Mouse (Mus musculus): ENCODE measurements around the gene Dpm2.

Gene Dpm2

DNA sequence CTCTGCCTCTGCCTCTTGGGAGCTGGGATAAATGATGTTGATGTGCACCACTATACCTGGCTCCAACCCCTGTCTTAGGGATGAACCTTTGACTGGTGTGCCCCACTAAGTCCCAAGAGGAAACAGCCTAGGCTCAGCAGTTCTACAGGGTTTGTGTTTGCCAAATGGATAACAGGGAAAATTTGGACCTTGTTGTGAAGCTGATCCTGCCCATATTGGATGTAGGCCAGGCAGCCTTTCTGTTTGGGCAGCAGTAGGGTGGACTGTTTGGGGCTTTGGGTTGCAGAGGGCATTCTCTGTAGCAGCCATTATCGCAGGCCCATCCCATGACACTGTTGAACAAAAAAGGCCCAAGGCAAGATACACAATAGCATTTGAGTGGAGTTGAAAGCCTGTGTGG lies 23.7 kb upstream of the Dpm2 start:
- no peak for DNase-seq (ENCODE audit: extremely low read depth, low read depth, low spot score)

DNA sequence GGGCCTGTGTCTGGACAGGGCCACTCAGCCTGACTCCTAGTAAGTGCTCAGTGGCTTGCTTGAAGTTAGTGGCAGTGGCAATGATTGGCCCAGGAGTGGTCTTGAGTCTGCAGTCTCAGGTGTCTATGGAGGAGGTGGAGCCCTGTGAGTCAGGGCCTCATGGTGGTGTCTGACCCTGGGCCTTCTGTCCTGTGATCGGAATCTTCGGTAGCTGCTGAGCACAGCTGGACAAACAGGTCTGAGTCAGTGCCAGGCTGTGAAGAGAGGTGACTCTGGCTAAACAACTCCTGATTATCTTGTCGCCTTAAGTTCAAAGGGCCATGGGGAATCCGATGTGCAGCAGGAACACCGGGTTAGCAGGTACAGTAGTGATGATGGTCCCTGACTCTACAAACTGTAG lies 23.3 kb upstream of the Dpm2 start:
- DNase-seq (ENCODE audit: extremely low read depth, low read depth, low spot score), result no peak

DNA sequence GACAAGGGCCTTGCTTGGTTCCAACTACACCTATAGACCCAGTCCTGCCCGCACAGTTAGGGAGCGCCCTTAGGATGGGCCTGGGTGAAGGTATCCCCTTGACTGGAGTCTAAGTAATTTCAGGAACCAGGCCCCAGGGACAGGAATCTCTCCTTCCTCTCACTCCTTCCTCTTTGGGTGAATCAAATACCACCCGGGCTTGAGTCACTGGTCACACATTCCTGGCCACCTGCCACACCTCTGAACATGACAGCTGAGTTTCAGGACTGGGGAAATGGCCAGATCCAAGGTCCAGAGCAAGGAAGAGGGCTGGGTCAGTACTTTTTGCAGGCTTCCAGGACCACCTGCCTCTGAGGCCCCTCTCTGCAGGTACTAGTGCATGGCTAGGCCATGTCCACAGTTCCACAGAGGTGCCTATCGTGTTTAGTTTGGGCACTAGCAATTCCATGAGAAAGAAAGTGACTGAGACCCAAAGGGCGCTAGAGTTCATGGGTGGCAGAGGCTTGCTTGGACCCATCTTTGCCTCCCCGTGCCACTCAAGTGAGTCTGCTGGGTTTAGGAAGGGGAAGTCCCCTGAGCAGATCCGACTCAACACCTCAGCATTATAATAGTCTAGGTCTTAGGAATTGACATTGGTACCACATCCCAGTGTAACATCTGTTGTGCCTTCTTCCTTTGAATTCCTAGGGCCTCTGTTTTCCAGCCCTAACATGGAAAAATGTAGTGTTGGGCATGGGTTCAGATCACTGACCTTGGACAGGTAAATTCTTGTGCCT lies 22.5 kb upstream of the Dpm2 start:
- no peak for DNase-seq (ENCODE audit: extremely low read depth, low read depth, low spot score)

DNA sequence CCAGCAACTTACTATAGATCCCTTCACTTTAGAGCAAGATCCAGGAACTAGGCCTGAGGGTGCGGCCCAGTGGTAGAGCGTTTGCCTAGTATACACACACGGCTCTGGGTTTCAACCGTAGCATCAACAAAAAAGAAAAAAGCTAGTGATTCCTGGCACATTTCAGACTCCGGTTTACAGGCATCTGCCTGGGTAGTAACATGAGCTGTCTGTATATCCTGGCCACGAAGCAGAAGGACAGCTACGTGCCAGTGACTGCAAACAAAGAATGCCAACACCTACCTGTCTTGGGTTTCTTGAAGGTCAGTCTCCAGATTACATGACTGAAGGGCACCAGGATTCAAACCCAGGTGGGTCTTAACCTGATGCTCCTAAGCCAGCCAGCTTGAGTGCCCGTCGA lies 21.5 kb upstream of the Dpm2 start:
- no peak for DNase-seq (ENCODE audit: extremely low read depth, low read depth, low spot score)

DNA sequence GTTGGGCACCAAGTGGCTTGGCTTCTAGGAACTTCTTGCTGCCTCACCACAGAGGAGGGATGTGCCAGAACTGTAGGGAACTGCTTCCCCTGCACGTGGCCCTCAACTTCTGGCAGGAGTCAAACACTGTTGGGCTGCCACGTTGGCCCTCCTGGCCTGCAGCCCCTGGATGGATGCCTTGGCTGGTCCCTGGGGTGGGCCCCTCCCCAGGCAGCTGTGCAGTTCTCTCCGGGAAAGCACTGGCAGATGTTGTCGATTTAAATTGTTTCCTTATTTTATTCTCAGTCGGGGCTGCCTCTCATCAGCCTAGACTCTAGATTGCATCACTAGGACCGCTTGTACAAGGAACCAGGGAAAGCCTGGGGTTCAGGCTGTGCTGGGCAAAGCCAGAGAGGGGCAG lies 20.9 kb upstream of the Dpm2 start:
- no peak for DNase-seq (ENCODE audit: extremely low read depth, low read depth, low spot score)

DNA sequence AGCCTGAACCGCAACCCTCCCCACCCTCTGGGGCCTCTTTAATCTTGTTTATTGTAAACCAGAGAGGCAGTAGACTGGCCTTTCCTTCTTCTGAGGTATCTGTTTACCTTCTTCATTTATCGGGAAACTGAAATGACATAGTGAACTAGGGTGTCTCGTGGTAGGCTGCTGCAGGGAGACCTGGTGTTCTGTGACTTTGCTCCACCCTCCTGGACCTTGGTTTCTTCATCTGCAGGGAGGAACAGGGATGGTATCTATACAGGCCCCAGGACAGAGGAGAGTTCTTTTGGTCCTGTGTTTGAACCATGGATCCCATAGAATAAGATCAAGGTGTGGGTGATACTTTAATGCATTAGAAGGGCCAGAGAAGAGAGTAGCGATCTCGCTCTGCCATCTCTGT lies 19.4 kb upstream of the Dpm2 start:
- DNase-seq (ENCODE audit: extremely low read depth, low read depth, low spot score), result no peak

DNA sequence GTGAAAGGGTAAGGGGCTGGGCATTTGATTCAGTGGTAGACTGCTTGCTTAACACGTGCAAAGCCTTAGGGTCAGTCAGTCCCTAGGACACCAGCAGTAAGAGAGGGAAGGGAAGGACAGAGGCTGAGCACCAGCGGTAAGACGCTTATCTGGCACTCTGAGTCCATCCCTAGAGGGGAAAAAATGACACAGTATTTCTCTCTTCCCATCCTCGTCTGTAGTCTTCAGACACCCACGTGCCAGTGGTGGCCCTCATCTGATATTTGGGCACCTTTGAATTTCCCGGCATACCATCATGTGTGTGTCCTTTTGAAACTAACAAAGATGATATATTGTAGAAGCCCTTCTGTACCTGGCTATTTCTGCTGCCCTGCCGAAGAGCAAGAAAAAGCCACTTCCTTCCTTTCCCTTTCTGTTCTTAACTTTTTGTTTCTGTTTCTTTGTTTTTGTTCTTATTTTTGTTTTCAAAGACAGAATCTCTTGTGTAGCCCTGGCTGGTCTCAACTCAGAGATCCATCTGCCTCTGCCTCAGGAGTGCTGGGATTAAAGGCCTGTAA lies 17.0 kb upstream of the Dpm2 start:
- no peak for DNase-seq (ENCODE audit: extremely low read depth, low read depth, low spot score)

DNA sequence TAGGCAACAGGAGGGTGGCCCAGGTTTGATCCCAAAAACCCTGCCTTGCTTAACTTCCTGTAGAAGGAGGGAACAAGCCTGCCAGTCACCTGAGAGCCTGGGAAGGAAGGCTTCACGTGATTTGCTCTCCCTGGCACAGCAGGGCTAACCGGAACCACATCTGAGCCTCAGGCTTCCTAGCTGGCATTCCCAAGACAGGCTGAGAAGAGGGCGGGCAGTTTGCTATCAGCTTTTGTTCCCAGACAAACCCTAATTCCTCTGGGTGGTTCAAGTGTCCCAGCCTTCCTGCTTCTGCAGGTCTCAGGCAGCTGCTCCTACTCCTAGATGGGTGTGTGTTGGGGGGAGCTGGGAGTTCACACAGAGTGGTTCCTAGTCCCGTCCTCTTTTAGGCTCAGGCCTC lies 15.2 kb upstream of the Dpm2 start:
- peak; percentile 86 for DNase-seq (ENCODE audit: extremely low read depth, low read depth, low spot score)

DNA sequence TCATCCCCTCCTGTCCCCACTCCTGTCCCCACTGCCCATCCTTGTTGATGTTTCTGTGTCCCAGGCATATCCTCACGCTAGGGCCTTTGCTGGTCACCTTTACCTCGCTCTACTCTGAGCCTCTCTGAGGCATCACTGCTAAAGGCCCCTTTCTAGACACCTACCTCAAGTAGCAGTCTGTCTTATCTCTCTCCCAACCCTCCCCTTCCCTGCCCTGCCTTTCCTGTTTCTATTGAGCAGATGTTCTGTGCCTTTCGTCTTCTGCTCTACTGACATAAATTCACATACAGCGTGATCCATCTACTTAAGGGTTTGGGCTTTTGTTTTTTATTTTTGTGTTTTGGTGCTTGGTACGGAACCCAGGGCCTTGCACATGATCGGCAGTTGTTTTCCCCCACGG lies 14.6 kb upstream of the Dpm2 start:
- no peak for DNase-seq (ENCODE audit: extremely low read depth, low read depth, low spot score)

DNA sequence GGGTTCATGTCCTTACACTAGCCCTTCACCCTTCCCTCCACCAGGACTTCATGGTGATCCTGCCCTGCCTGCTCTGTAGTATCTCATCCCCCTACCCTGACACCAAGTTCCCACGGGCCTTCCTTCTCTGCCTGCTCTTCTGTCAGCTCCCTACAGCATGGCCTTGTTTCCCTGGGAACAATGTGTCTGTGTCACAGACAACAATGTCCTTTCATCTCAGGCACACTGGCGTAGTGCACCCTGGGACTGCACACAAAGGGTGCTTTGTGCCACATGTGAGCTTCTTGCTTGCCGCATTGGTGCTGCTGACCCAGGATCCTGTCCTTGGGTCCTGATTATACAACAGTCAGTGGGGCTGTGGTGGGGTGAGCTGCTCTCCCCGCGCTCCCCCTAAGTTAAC lies 11.1 kb upstream of the Dpm2 start:
- DNase-seq (ENCODE audit: extremely low read depth, low read depth, low spot score), result no peak

DNA sequence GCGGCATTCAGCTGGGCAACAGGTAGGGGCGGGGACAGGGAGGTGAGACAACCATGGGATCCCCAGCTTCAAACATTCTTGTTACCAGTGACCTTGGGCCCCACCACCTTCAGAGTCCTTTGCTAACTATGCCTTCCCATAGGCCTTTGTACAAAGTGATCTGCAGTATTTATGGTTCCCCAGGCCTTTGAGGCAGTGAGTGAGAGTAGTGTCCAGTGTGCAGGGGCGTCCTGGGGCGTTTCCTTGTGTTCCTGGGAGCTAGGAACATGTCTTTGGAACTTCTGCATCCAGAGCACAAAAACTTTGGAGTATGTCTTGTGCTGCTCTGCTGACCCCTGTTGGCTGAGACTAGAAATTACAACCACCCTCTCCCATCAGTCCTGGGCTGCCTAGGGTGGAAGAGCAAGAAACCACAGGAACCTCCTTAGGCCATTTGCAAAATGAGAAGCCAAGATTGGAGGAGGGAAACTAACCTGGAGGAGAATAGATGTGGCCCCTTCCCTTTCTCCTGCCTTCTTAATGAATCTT lies 4.1 kb upstream of the Dpm2 start:
- DNase-seq (ENCODE audit: extremely low read depth, low read depth, low spot score), result no peak

DNA sequence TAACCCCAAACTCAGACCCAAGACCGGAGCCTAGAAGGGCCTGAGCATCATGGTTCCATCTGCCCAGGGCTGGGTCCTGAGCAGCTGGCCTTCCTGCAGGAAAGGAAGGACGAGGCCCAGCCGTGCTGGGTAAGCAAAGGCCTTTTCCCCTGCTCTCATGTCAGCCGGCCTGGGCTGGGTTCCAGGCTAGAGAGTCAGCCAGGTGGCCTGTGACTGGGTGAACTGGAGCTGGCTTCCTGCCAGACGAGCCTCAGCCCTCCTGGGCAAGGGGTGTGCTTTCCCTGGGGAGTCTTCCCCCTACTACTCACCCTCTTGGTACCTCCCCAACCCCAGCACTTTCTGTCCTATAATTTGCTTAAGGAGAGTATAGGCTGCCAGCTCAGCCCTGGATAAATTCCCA lies 2.5 kb upstream of the Dpm2 start:
- DNase-seq (ENCODE audit: extremely low read depth, low read depth, low spot score), result no peak

DNA sequence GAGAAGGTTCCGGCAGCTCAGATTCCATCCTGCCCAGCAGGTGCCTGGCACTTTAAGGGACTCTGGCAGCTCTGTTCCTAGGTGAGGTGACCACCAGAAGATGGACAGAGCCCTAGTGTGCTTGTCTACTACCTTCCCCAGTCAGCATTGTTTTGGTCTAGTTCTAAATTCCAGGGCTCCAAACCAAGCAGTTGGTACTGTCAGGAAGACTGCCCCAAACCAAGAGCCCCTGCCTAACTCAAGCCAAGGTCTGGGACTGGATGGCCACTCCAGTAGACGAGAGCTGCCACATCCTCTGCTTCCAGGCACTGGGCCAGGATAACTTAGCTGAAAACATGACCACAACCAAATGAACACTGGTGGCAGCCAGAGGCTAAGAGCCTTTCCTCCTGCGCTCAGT lies 1.7 kb upstream of the Dpm2 start:
- no peak for DNase-seq (ENCODE audit: extremely low read depth, low read depth, low spot score)

DNA sequence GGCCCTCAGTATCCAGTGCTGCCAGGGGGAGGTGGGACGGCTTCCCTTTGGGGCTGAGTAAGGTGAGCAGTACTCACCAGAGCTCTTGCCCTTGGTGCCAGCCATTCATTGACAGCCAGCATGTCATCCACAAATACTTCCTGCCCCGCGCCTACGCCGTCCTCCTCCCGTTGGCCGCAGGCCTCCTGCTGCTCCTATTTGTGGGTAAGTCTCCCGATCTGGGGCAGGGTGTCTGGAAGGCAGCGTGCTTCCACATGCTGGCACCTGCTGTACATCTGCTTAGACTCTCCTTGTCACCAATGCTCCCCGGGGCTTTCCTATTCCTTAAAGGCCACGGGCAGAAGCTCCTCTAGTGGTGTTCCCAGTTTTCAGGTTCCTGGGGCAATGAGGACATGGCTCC lies 1.5 kb downstream of the Dpm2 start:
- DNase-seq (ENCODE audit: extremely low read depth, low read depth, low spot score), result no peak

DNA sequence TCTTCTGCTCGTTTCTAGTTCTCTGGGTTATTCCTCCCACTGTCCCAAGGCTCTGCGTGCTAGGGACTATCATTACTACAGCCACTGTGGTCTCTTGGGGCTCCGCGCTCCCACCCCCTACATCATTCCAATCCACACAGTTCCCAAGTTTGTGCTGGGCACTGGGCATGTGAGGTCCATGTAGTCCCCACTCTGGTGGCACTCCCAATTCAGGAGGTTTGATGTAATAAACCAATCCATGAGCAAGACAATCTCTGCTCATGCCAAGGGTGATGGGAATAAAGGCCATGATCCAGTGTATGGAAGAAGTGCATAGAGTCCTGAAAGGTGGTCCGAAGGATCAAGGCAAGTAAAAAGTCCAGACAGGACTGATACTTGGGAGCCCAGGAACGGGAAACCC lies 3.8 kb downstream of the Dpm2 start, which contains the start of gene Pip5kl1:
Gene Pip5kl1, plus strand, starts transcription at position 301 of the 400 bp plus-strand sequence.
- DNase-seq (ENCODE audit: extremely low read depth, low read depth, low spot score), result no peak

DNA sequence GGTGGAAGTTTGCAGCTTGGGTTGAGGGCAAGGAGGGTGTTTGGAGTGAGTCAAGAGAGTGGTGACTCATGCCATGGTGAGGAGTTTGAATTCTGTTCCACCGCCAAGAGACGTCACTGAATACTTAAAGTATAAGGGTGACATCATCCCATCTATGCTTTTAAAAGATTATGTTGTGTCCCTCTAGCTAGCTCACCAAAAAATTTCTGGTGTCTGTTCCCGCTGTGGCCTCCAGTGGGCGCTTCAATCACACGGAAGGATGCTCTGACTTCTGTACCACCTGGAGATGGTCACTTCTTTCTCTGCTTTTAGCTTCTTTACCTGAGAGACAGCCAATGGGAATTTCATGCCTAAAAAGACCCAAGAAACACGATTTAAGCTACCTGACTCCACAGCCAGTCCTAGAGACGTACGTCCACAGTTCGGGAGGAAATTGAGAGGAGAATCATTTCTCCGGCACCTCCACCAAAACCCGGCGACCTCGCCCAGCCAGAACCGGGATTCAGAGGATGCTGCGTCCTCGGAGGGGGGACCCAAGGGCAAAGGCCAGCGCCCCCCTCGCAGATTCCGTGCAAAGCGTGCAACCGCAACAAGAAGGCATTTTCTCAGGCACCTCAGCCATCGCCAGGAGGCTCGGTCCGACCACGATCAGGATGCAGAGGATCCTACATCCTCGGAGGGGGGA lies 4.4 kb downstream of the Dpm2 start:
- DNase-seq (ENCODE audit: extremely low read depth, low read depth, low spot score), result no peak

DNA sequence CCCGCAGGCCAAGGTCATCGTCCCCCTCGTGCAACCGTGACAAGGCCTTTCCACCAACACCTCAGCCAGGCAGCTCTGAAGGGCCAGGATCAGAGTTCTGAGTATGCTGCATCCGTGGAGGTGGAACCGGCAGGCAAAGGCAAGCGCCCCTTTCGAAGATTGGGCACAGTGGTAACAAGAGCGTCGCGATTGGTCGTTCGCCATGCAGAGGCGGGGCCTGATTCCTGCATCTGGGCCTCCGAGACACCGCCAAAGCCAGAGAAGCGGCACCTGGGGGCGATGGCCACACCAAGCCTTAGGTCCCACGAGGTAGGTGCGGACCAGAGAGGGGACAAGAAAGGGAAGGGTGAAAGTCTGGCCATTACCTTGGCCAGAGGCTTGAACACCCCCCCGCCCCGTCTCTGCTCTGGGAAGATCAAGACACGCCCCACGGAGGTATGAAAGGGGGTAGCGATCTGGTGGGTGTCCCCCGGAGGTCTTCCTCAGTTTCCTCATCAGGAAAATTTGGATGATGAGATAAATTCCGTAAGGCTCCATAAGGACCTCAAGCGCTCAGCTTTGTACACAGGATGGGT lies 5.0 kb downstream of the Dpm2 start, which contains the start of gene 9430097D07Rik:
Gene 9430097D07Rik, minus strand, starts transcription at position 99 of the 575 bp plus-strand sequence.
- DNase-seq (ENCODE audit: extremely low read depth, low read depth, low spot score), result no peak

DNA sequence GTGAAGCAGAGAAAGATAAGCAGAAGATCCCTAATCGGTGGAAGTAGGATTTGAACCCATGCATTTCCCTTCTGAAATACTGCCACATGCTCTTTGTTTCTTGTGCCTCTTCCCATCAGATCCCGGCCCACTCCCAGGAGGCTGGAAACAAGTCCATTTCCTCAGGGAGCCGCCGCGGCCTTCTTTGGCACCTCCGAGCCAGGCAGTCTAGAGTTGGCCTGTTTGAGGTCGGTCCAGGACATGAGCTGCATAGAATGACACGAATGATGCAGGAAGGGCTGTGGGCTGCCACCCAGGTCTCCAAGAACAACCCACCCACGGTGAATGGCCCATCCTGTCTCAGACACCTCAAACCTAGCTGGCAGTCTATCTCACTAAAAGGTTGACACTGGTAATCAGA lies 5.9 kb downstream of the Dpm2 start:
- no peak for DNase-seq (ENCODE audit: extremely low read depth, low read depth, low spot score)

DNA sequence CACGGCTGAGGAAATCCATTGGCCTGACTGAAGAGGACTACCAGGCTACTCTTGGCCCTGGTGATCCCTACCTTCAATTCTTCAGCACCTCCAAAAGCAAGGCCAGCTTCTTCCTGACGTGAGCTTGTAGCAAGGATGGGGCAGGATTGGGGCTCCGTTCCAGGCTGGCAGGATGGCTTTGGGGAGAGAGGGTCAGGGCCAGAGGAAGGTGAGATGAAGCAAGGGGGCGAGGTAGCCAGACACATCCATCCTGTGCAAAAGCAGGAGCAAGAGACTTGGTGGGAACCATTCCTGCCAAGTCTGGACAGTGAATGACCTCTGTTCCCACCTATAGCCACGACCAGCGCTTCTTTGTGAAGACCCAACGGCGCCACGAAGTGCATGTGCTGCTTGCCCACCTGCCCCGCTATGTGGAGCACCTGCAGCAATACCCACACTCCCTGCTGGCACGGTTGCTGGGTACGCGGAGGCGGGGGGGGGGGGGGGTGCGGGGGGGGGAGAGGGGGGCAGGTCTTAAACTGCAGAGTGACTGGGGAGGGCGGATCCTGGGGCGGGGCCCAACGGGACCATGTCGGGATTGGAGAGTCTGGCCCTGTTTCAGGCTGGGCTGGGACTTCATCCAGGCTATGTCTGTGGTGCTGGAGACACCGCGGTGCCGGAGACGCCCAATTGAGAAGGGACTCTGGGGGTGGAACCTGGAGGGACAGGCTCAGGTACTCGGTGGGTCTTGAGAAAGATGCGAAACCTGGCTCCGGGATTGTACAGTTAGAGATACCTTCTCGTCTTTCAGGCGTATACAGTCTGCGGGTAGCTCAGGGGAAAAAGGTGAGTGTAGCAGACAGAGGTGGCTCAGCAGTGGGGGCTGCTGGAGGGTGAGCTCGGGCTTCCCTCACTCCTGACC lies 7.7 kb downstream of the Dpm2 start:
- DNase-seq (ENCODE audit: extremely low read depth, low read depth, low spot score), result no peak

DNA sequence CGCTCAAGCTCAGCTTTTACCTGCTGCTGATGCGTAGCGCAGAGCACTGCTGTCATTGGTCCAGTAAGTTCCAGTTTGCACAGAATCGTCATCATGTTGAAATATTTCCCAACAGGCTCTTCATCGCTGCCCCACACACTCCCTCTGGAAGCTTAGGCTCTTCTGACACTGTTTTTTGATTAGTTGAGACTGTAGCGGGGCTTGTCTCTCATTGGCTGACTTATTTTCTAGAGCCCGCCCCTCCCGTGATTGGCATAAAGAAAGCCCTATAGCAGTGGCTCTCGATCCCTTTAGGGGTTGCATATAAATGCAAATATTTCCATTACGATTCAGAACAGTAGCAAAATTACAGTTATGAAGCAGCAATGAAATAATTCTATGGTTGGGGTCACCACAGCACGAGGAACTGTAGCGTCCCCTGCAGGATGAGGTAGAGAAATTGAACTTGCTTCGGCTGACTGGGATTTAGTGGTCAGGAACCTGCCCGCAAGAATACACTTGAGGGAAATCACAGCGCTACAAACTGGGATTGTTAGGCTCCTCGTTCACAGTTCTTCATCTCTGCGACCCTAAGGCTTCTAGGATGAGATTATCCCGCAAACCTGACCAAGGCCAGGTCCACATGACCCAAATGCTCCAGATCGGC lies 10.9 kb downstream of the Dpm2 start:
- DNase-seq (ENCODE audit: extremely low read depth, low read depth, low spot score), result no peak
